Mouse (Mus musculus): ENCODE measurements at regions not wholly inside any gene's neighbourhood (a gene's known extent, or its start where the extent isn't known, plus 50 kb on each side); places are given as distances from the start of the nearest gene placed in this dataset.

- H3K4me2 ChIP-seq (replicated peaks), result no peak overlapping the region
Observed at GRCm38 (mm10) chr6:111621684-111622480, 651.7 kb upstream of the Lmcd1 start.

GRCm38 (mm10) chr6:111622481-111623139 is 650.9 kb upstream of the Lmcd1 start:
- H3K4me3 ChIP-seq (replicated peaks), result no peak overlapping the region
- H3K9me3 ChIP-seq (replicated peaks), result no peaks in the 10 kb centered on the region
- H3K4me2 ChIP-seq (replicated peaks), result no peak overlapping the region
- 80% methylated on average over 7 of the region's 7 CpGs for WGBS
- H3K36me3 ChIP-seq, result no peaks in the 10 kb centered on the region
- H3K9ac ChIP-seq, result no peak overlapping the region
- no peak for ATAC-seq (ENCODE audit: insufficient number of reproducible peaks, low FRiP score, low TSS enrichment, low read depth)
- no peak overlapping the region for H3K27ac ChIP-seq (replicated peaks)
- H3K4me1 ChIP-seq, result no peaks in the 10 kb centered on the region
- H3K27me3 ChIP-seq, result no peaks in the 10 kb centered on the region

More at GRCm38 (mm10) chr6:111621684-111622480, 651.7 kb upstream of the Lmcd1 start:
- Histone ChIP-seq H3K4me1 (no peaks in the 10 kb centered on the region), H3K27me3 (no peaks in the 10 kb centered on the region), H3K27ac (replicated peaks) (no peak overlapping the region), H3K9ac (no peak overlapping the region), H3K9me3 (replicated peaks) (no peaks in the 10 kb centered on the region), H3K36me3 (no peaks in the 10 kb centered on the region), H3K4me3 (replicated peaks) (no peak overlapping the region)
- ATAC-seq (ENCODE audit: insufficient number of reproducible peaks, low FRiP score, low TSS enrichment, low read depth), result no peak
- 71% methylated on average over 8 of the region's 8 CpGs for WGBS

- no peak overlapping the region for H3K27ac ChIP-seq (replicated peaks)
- H3K9me3 ChIP-seq (replicated peaks), result no peaks in the 10 kb centered on the region
- ATAC-seq (ENCODE audit: insufficient number of reproducible peaks, low FRiP score, low TSS enrichment, low read depth), result no peak
- H3K4me1 ChIP-seq, result no peaks in the 10 kb centered on the region
- H3K4me2 ChIP-seq (replicated peaks), result no peak overlapping the region
- 69% methylated on average over 4 of the region's 4 CpGs for WGBS
- no peak overlapping the region for H3K9ac ChIP-seq
- H3K4me3 ChIP-seq (replicated peaks), result no peak overlapping the region
- no peaks in the 10 kb centered on the region for H3K36me3 ChIP-seq
- H3K27me3 ChIP-seq, result no peaks in the 10 kb centered on the region
Observed at GRCm38 (mm10) chr6:111623140-111623497, 650.4 kb upstream of the Lmcd1 start.

GRCm38 (mm10) chr6:111625501-111625900 is 648.1 kb upstream of the Lmcd1 start:
- Histone ChIP-seq H3K9ac (no peak overlapping the region), H3K36me3 (no peaks in the 10 kb centered on the region), H3K4me1 (no peaks in the 10 kb centered on the region), H3K27ac (replicated peaks) (no peak overlapping the region), H3K9me3 (replicated peaks) (no peaks in the 10 kb centered on the region), H3K4me2 (replicated peaks) (no peak overlapping the region), H3K27me3 (no peaks in the 10 kb centered on the region), H3K4me3 (replicated peaks) (no peak overlapping the region)
- no peak for ATAC-seq (ENCODE audit: insufficient number of reproducible peaks, low FRiP score, low TSS enrichment, low read depth)

GRCm38 (mm10) chr6:111652736-111653135 is 620.8 kb upstream of the Lmcd1 start:
- no peak for ATAC-seq (ENCODE audit: insufficient number of reproducible peaks, low FRiP score, low TSS enrichment, low read depth)

GRCm38 (mm10) chr6:111659957-111660356 is 613.6 kb upstream of the Lmcd1 start:
- H3K9me3 ChIP-seq (replicated peaks), result no peaks in the 10 kb centered on the region
- H3K9ac ChIP-seq, result no peak overlapping the region
- no peak overlapping the region for H3K27ac ChIP-seq (replicated peaks)
- no peaks in the 10 kb centered on the region for H3K4me1 ChIP-seq
- H3K36me3 ChIP-seq, result no peaks in the 10 kb centered on the region
- H3K27me3 ChIP-seq, result no peaks in the 10 kb centered on the region
- H3K4me2 ChIP-seq (replicated peaks), result no peak overlapping the region
- H3K4me3 ChIP-seq (replicated peaks), result no peak overlapping the region
- no peak for ATAC-seq (ENCODE audit: insufficient number of reproducible peaks, low FRiP score, low TSS enrichment, low read depth)
- WGBS, result 69% methylated on average over 2 of the region's 2 CpGs

More at GRCm38 (mm10) chr6:111652736-111653135, 620.8 kb upstream of the Lmcd1 start:
- no peaks in the 10 kb centered on the region for H3K27me3 ChIP-seq
- H3K4me1 ChIP-seq, result no peaks in the 10 kb centered on the region
- 87% methylated on average over 3 of the region's 3 CpGs for WGBS
- H3K4me3 ChIP-seq (replicated peaks), result no peak overlapping the region
- H3K27ac ChIP-seq (replicated peaks), result no peak overlapping the region
- no peak overlapping the region for H3K9ac ChIP-seq
- H3K4me2 ChIP-seq (replicated peaks), result no peak overlapping the region
- H3K9me3 ChIP-seq (replicated peaks), result no peaks in the 10 kb centered on the region
- no peaks in the 10 kb centered on the region for H3K36me3 ChIP-seq

GRCm38 (mm10) chr6:111664603-111665002 is 609.0 kb upstream of the Lmcd1 start:
- H3K4me1 ChIP-seq, result no peaks in the 10 kb centered on the region
- no peak overlapping the region for H3K27ac ChIP-seq (replicated peaks)
- no peak overlapping the region for H3K9ac ChIP-seq
- H3K9me3 ChIP-seq (replicated peaks), result no peaks in the 10 kb centered on the region
- no peak for ATAC-seq (ENCODE audit: insufficient number of reproducible peaks, low FRiP score, low TSS enrichment, low read depth)
- H3K4me3 ChIP-seq (replicated peaks), result no peak overlapping the region
- H3K36me3 ChIP-seq, result no peaks in the 10 kb centered on the region
- no peaks in the 10 kb centered on the region for H3K27me3 ChIP-seq
- H3K4me2 ChIP-seq (replicated peaks), result no peak overlapping the region

GRCm38 (mm10) chr6:111684911-111685310 is 588.6 kb upstream of the Lmcd1 start:
- ATAC-seq (ENCODE audit: insufficient number of reproducible peaks, low FRiP score, low TSS enrichment, low read depth), result no peak
- no peaks in the 10 kb centered on the region for H3K36me3 ChIP-seq
- no peaks in the 10 kb centered on the region for H3K4me1 ChIP-seq
- no peaks in the 10 kb centered on the region for H3K27me3 ChIP-seq
- WGBS, result 68% methylated on average over 2 of the region's 2 CpGs
- no peak overlapping the region for H3K9ac ChIP-seq
- H3K4me2 ChIP-seq (replicated peaks), result no peak overlapping the region
- H3K9me3 ChIP-seq (replicated peaks), result 0 out of 2 replicates have a peak, but pooled peaks cover 5% of the 10 kb centered on the region
- H3K4me3 ChIP-seq (replicated peaks), result no peak overlapping the region
- no peak overlapping the region for H3K27ac ChIP-seq (replicated peaks)

- Histone ChIP-seq H3K4me3 (replicated peaks) (no peak overlapping the region), H3K36me3 (no peaks in the 10 kb centered on the region), H3K27ac (replicated peaks) (no peak overlapping the region), H3K4me1 (no peaks in the 10 kb centered on the region), H3K4me2 (replicated peaks) (no peak overlapping the region), H3K9me3 (replicated peaks) (no peaks in the 10 kb centered on the region), H3K9ac (no peak overlapping the region), H3K27me3 (no peaks in the 10 kb centered on the region)
- no peak for ATAC-seq (ENCODE audit: insufficient number of reproducible peaks, low FRiP score, low TSS enrichment, low read depth)
- 75% methylated on average over 1 of the region's 1 CpGs for WGBS
Observed at GRCm38 (mm10) chr6:111702864-111703263, 570.7 kb upstream of the Lmcd1 start.

GRCm38 (mm10) chr6:111708277-111708676 is 565.3 kb upstream of the Lmcd1 start:
- Histone ChIP-seq H3K36me3 (no peaks in the 10 kb centered on the region), H3K9ac (no peak overlapping the region), H3K4me1 (no peaks in the 10 kb centered on the region), H3K4me3 (replicated peaks) (no peak overlapping the region), H3K27me3 (no peaks in the 10 kb centered on the region), H3K27ac (replicated peaks) (no peak overlapping the region), H3K4me2 (replicated peaks) (no peak overlapping the region), H3K9me3 (replicated peaks) (no peaks in the 10 kb centered on the region)
- no peak for ATAC-seq (ENCODE audit: insufficient number of reproducible peaks, low FRiP score, low TSS enrichment, low read depth)
- 77% methylated on average over 1 of the region's 1 CpGs for WGBS

- no peak overlapping the region for H3K9ac ChIP-seq
- no peak for ATAC-seq (ENCODE audit: insufficient number of reproducible peaks, low FRiP score, low TSS enrichment, low read depth)
- no peak overlapping the region for H3K4me3 ChIP-seq (replicated peaks)
Observed at GRCm38 (mm10) chr6:111725969-111726368, 547.6 kb upstream of the Lmcd1 start.

GRCm38 (mm10) chr6:111730381-111730780 is 543.2 kb upstream of the Lmcd1 start:
- no peaks in the 10 kb centered on the region for H3K9me3 ChIP-seq (replicated peaks)
- no peak overlapping the region for H3K9ac ChIP-seq
- H3K4me3 ChIP-seq (replicated peaks), result no peak overlapping the region
- no peaks in the 10 kb centered on the region for H3K36me3 ChIP-seq
- ATAC-seq (ENCODE audit: insufficient number of reproducible peaks, low FRiP score, low TSS enrichment, low read depth), result no peak
- H3K27me3 ChIP-seq, result no peaks in the 10 kb centered on the region
- H3K4me1 ChIP-seq, result no peaks in the 10 kb centered on the region
- no peak overlapping the region for H3K4me2 ChIP-seq (replicated peaks)
- H3K27ac ChIP-seq (replicated peaks), result no peak overlapping the region

More at GRCm38 (mm10) chr6:111725969-111726368, 547.6 kb upstream of the Lmcd1 start:
- Histone ChIP-seq H3K4me2 (replicated peaks) (no peak overlapping the region), H3K27ac (replicated peaks) (no peak overlapping the region), H3K4me1 (no peaks in the 10 kb centered on the region), H3K36me3 (no peaks in the 10 kb centered on the region), H3K9me3 (replicated peaks) (no peaks in the 10 kb centered on the region), H3K27me3 (no peaks in the 10 kb centered on the region)
